Mouse (Mus musculus) hindbrain, embryonic 15.5 days (tissue): ENCODE data around the gene Dst. TPM values are rescaled to one million over a fixed set of nuclear protein-coding genes. Genes with fewer than 3 reads are reported as not detected.
A peak's percentile ranks its signal among the peaks of the same experiment; 100 is the strongest.
"Not testable (repeated sequence)": the region's sequence is repeated elsewhere in the genome, so short reads cannot be mapped to it uniquely, and the experiment has no call there.

Experiments
- ATAC-seq: fragments of 200-750 bp; cut with Nextera tagmentation; 2 replicates; pipeline ENCODE4 v1.8.0; 2017; ENCODE audit warnings: low read depth, moderate number of reproducible peaks, moderate TSS enrichment; ENCODE audit not compliant: low FRiP score
- H3K27ac ChIP-seq: fragments of 300-500 bp; sonication (generic); replicated peaks from 2 replicates; pipeline ENCODE4 v1.5.1; 2015; ENCODE audit warnings: mild to moderate bottlenecking, inconsistent platforms
- H3K27me3 ChIP-seq: fragments of 300-500 bp; sonication (generic); 2 replicates; pipeline ENCODE4 v1.6.1; 2015; ENCODE audit warnings: control low read depth, inconsistent platforms
- H3K36me3 ChIP-seq: fragments of 300-500 bp; sonication (generic); 2 replicates; pipeline ENCODE4 v1.6.1; 2015; ENCODE audit warnings: control low read depth, inconsistent platforms
- H3K4me1 ChIP-seq: fragments of 300-500 bp; sonication (generic); replicated peaks from 2 replicates; pipeline ENCODE4 v1.6.1; 2015; ENCODE audit warnings: control low read depth, inconsistent platforms
- H3K4me2 ChIP-seq: fragments of 300-500 bp; sonication (generic); 2 replicates; pipeline ENCODE4 v1.6.1; 2015; ENCODE audit warnings: moderate library complexity, mild to moderate bottlenecking, inconsistent platforms
- H3K4me3 ChIP-seq: fragments of 300-500 bp; sonication (generic); 2 replicates; pipeline ENCODE4 v1.5.1; 2015; ENCODE audit warnings: mild to moderate bottlenecking, inconsistent platforms
- H3K9ac ChIP-seq: fragments of 300-500 bp; sonication (generic); 2 replicates; pipeline ENCODE4 v1.6.1; 2015; ENCODE audit warnings: inconsistent platforms
- H3K9me3 ChIP-seq: fragments of 300-500 bp; sonication (generic); 2 replicates; pipeline ENCODE4 v1.6.1; 2016; ENCODE audit warnings: control low read depth, inconsistent platforms
- WGBS: fragments of 180-500 bp; shearing (Covaris S2); methylation state at CpG from one replicate; pipeline ENCODE4 v1.1.7; 2015; 5-methylcytosine and 5-hydroxymethylcytosine counted together
- polyA plus RNA-seq: library from polyadenylated mRNA; unstranded; fragments of >200 nt; fragmentation: Nextera tagmentation; extraction: Ambion mirVana; gene quantifications from 2 replicates; pipeline ENCODE4 v1.2.1, GENCODE M21; 2015

The Dst gene
- polyA plus RNA-seq, 1 experiment from 2014 or later, result 39.4 TPM

- H3K36me3 ChIP-seq, result no peaks in the 10 kb centered on the region
- H3K4me1 ChIP-seq, result peaks cover 22% of the 10 kb centered on the region
- no peaks in the 10 kb centered on the region for H3K9me3 ChIP-seq
- no peak overlapping the region for H3K4me2 ChIP-seq
- 61% methylated on average over 5 of the region's 5 CpGs for WGBS
- H3K9ac ChIP-seq, result no peak overlapping the region
- no peak overlapping the region for H3K4me3 ChIP-seq
- H3K27me3 ChIP-seq, result no peaks in the 10 kb centered on the region
- no peak overlapping the region for H3K27ac ChIP-seq
- ATAC-seq, result no peak
These were observed 144.4 kb downstream of the Dst start for GRCm38 (mm10) chr1:34052422-34052821.

DNA sequence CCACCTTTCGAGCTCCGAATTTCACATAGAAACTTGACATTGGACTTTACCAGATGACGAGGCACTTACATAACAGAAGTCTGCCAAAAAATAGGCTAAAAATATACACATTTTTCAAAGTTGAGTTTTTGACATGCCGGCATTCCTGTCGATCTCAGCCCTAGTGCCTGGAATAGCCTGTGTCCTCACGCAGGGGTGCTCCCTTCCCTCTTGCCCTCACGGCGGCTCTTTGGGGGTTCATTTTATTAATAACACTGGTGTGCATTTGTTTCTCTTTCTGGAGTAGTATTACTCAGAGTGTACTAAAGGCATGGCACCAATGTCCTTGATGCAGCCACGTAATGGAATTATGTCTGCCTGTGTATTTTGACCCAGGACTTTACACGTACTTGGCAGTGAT is 146.9 kb downstream of the Dst start:
- ATAC-seq, result no peak
- H3K27ac ChIP-seq, result no peak overlapping the region
- H3K4me1 ChIP-seq, result peaks cover 14% of the 10 kb centered on the region
- 90% methylated on average over 10 of the region's 10 CpGs for WGBS
- no peak overlapping the region for H3K4me3 ChIP-seq
- no peaks in the 10 kb centered on the region for H3K36me3 ChIP-seq
- no peak overlapping the region for H3K9ac ChIP-seq
- H3K9me3 ChIP-seq, result no peaks in the 10 kb centered on the region
- H3K27me3 ChIP-seq, result no peaks in the 10 kb centered on the region
- no peak overlapping the region for H3K4me2 ChIP-seq

- no peaks in the 10 kb centered on the region for H3K36me3 ChIP-seq
- no peak for ATAC-seq
- no peak overlapping the region for H3K27ac ChIP-seq
- 94% methylated on average over 14 of the region's 14 CpGs for WGBS
- no peaks in the 10 kb centered on the region for H3K27me3 ChIP-seq
- no peak overlapping the region for H3K9ac ChIP-seq
- no peak overlapping the region for H3K4me3 ChIP-seq
- peaks cover 27% of the 10 kb centered on the region for H3K4me1 ChIP-seq
- no peaks in the 10 kb centered on the region for H3K9me3 ChIP-seq
- no peak overlapping the region for H3K4me2 ChIP-seq
These were observed 148.6 kb downstream of the Dst start for GRCm38 (mm10) chr1:34056658-34057057.

DNA sequence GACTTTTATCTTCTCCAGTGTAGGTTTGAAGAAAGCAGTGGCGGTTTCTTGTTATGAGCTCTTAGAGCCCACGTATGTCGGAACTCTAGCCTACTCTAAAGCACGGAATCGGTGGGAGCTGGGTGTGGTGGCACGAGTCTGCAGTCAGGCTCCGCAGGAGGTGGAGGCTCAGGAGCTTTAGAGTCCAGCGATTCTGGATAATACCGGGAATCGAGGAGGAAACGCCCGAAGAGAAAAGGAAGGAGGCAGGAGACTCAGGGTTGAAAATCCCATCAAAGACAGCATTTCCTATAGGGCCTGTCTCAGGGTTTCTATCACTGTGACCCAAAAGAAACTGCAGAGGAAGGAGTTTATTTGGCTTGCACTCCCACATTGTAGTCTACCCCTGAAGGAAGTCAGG is 151.2 kb downstream of the Dst start:
- Histone ChIP-seq H3K4me1 (peaks cover 25% of the 10 kb centered on the region), H3K4me3 (no peak overlapping the region), H3K4me2 (no peak overlapping the region), H3K9me3 (no peaks in the 10 kb centered on the region), H3K27ac (no peak overlapping the region), H3K36me3 (no peaks in the 10 kb centered on the region), H3K9ac (no peak overlapping the region), H3K27me3 (no peaks in the 10 kb centered on the region)
- ATAC-seq, result no peak
- 81% methylated on average over 12 of the region's 12 CpGs for WGBS

DNA sequence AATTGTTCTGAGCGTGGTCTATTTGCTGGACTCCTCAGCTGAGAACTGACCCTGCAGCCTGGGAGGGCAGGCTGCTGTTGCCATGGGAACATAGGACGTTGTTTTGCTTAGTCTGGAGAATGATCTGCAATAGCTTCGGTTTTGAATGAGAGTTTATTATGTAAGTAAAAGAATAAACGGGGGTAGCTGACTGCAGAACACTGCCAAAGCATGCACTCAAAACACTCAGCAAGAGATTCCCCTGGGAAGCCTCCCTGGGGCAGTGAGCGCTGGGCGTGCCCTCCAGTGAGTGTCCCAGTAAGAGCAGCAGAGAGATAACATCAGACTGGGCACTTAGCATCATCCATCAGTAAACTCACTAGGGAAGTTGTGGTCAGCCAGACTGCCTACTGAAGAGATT is 152.4 kb downstream of the Dst start:
- 6% methylated on average over 6 of the region's 6 CpGs for WGBS
- H3K9me3 ChIP-seq, result no peaks in the 10 kb centered on the region
- H3K4me1 ChIP-seq, result peaks cover 25% of the 10 kb centered on the region
- ATAC-seq, result peak; percentile 43; the same call in 1 of the 2 replicates
- H3K27ac ChIP-seq, result peak overlapping the region; percentile 50; the same call in 1 of the 2 replicates
- no peak overlapping the region for H3K9ac ChIP-seq
- H3K4me2 ChIP-seq, result peak overlapping the region; percentile 7; the same call in 1 of the 2 replicates
- H3K4me3 ChIP-seq, result no peak overlapping the region
- H3K36me3 ChIP-seq, result no peaks in the 10 kb centered on the region
- H3K27me3 ChIP-seq, result no peaks in the 10 kb centered on the region

GRCm38 (mm10) chr1:34061078-34061477 is 153.1 kb downstream of the Dst start:
- H3K9ac ChIP-seq, result no peak overlapping the region
- no peak overlapping the region for H3K4me3 ChIP-seq
- H3K9me3 ChIP-seq, result no peaks in the 10 kb centered on the region
- 23% methylated on average over 4 of the region's 4 CpGs for WGBS
- H3K36me3 ChIP-seq, result no peaks in the 10 kb centered on the region
- peaks cover 25% of the 10 kb centered on the region for H3K4me1 ChIP-seq
- peak; percentile 53; the same call in 1 of the 2 replicates for ATAC-seq
- no peaks in the 10 kb centered on the region for H3K27me3 ChIP-seq
- H3K4me2 ChIP-seq, result no peak overlapping the region
- H3K27ac ChIP-seq, result no peak overlapping the region

DNA sequence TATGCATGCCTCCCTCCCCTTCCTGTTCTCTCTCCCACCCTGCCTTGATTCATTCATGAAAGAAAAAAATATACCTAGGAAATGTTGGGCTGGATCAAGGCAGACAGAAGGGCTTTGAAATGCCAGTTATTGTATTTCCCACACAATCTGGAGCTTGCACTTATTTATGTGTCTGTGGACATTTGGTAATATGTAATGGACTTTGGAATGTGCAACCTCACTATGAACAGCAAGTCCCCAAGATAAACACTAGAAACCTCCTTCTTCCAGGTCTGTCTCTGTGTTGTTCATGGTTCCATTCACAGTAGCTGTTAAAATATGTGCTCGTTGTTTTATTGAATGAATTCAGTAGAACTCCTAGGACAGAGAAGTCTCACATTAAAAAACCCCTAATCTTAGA is 153.8 kb downstream of the Dst start:
- H3K27me3 ChIP-seq, result no peaks in the 10 kb centered on the region
- H3K4me3 ChIP-seq, result no peak overlapping the region
- no peaks in the 10 kb centered on the region for H3K9me3 ChIP-seq
- no peaks in the 10 kb centered on the region for H3K36me3 ChIP-seq
- H3K27ac ChIP-seq, result no peak overlapping the region
- peaks cover 25% of the 10 kb centered on the region for H3K4me1 ChIP-seq
- no peak for ATAC-seq
- H3K9ac ChIP-seq, result no peak overlapping the region
- WGBS, result 60% methylated on average over 1 of the region's 1 CpGs
- H3K4me2 ChIP-seq, result no peak overlapping the region

GRCm38 (mm10) chr1:34063943-34064342 is 155.9 kb downstream of the Dst start:
- H3K9me3 ChIP-seq, result no peaks in the 10 kb centered on the region
- ATAC-seq, result no peak
- no peaks in the 10 kb centered on the region for H3K27me3 ChIP-seq
- H3K4me1 ChIP-seq, result peaks cover 25% of the 10 kb centered on the region
- no peaks in the 10 kb centered on the region for H3K36me3 ChIP-seq
- no peak overlapping the region for H3K9ac ChIP-seq
- WGBS, result 77% methylated on average over 3 of the region's 3 CpGs
- H3K4me3 ChIP-seq, result no peak overlapping the region
- H3K4me2 ChIP-seq, result no peak overlapping the region
- H3K27ac ChIP-seq, result no peak overlapping the region

DNA sequence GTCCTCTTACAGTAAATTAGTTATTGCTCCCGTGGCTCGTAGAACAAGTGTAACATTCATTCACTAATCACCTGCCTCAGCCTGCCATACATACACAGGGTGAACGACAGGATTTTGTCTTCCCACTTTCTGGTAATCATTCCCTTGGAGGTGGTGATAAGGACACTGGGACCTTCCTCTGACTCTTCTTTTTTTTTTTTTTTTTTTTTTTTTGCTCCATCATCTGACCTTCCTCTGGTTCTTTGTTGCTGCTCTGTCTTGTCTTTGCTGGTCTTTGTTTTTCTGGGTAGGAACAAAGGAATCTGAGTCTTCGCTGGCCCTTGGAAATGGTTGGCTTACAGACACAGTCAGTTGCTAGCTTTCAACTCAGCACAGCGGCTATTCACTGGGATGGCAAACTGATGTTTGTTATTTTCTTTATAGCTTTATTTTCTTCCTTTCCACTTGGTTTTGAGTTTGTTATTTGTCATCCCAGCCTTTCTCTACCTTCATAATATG is 157.6 kb downstream of the Dst start:
- ATAC-seq, result no peak
- Histone ChIP-seq H3K9me3 (no peaks in the 10 kb centered on the region), H3K9ac (no peak overlapping the region), H3K4me2 (no peak overlapping the region), H3K27me3 (no peaks in the 10 kb centered on the region), H3K36me3 (no peaks in the 10 kb centered on the region), H3K27ac (no peak overlapping the region), H3K4me3 (no peak overlapping the region), H3K4me1 (peaks cover 17% of the 10 kb centered on the region)
- 75% methylated on average over 5 of the region's 5 CpGs for WGBS

GRCm38 (mm10) chr1:34066401-34066800 is 158.4 kb downstream of the Dst start:
- peaks cover 14% of the 10 kb centered on the region for H3K4me1 ChIP-seq
- not testable (repeated sequence) for H3K9ac ChIP-seq, H3K4me3 ChIP-seq, H3K9me3 ChIP-seq, H3K4me2 ChIP-seq, ATAC-seq, H3K36me3 ChIP-seq, H3K27ac ChIP-seq, H3K27me3 ChIP-seq
- 98% methylated on average over 4 of the region's 4 CpGs for WGBS

GRCm38 (mm10) chr1:34068341-34068740 is 160.3 kb downstream of the Dst start:
- Histone ChIP-seq H3K4me3 (no peak overlapping the region), H3K36me3 (no peaks in the 10 kb centered on the region), H3K4me2 (no peak overlapping the region), H3K4me1 (peaks cover 7% of the 10 kb centered on the region; the same call in 1 of the 2 replicates), H3K9ac (no peak overlapping the region), H3K27me3 (no peaks in the 10 kb centered on the region), H3K27ac (no peak overlapping the region), H3K9me3 (no peaks in the 10 kb centered on the region)
- WGBS, result 58% methylated on average over 5 of the region's 5 CpGs
- no peak for ATAC-seq

GRCm38 (mm10) chr1:34069514-34070290 is 161.7 kb downstream of the Dst start:
- no peaks in the 10 kb centered on the region for H3K9me3 ChIP-seq
- no peaks in the 10 kb centered on the region for H3K36me3 ChIP-seq
- H3K27ac ChIP-seq, result no peak overlapping the region
- WGBS, result 88% methylated on average over 10 of the region's 10 CpGs
- H3K4me1 ChIP-seq, result peaks cover 10% of the 10 kb centered on the region
- H3K4me3 ChIP-seq, result no peak overlapping the region
- H3K27me3 ChIP-seq, result no peaks in the 10 kb centered on the region
- no peak overlapping the region for H3K4me2 ChIP-seq
- no peak for ATAC-seq
- no peak overlapping the region for H3K9ac ChIP-seq
